Mouse (Mus musculus): ENCODE data around the gene Arl16. TPM values are rescaled to one million over a fixed set of nuclear protein-coding genes. Genes with fewer than 3 reads are reported as not detected.

Gene Arl16
- polyA plus RNA-seq, 1 experiment: 5.5 TPM

DNA sequence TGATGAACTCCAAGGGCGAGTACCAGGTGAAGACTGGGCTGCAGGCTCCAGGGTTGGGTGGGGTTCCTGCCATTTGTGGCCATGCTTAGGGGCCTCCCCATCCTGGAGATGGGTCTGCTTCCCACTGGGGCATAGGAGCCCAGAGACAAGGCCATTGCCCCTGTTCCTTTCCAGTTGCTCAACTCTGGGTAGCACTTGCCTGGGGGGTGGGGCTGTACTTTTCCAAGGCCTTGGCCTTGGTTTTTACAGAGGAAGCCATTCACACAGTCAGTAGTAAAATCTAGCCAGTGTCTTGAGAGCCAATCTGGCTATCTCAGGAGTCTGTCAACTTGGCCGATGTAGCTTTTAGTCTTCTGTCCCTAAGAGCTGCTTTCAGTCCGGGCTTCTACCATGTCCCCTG lies 30.0 kb upstream of the Arl16 start:
- Histone ChIP-seq H3K4me3 (replicated peaks; ENCODE audit: control insufficient read depth, low read depth, low read length) (no peak overlapping the region), H3K4me1 (ENCODE audit: control insufficient read depth, insufficient read depth, low read length) (no peaks in the 10 kb centered on the region; the same call in 1 of the 2 replicates), H3K27ac (ENCODE audit: control insufficient read depth, insufficient read depth, low read depth, low read length, poor library complexity) (no peak overlapping the region)
- TF ChIP-seq POLR2A (IDR thresholded peaks at IDR 0.05; ENCODE audit: borderline replicate concordance, control insufficient read depth, low read depth, low read length) (no peak), CTCF (IDR thresholded peaks at IDR 0.05; ENCODE audit: control insufficient read depth, insufficient read depth, low read length) (no peak)
- WGBS: 91% methylated on average over 3 of the region's 3 CpGs

GRCm38 (mm10) chr11:120493911-120494310 lies 26.5 kb upstream of the Arl16 start:
- TF ChIP-seq POLR2A (IDR thresholded peaks at IDR 0.05; ENCODE audit: borderline replicate concordance, control insufficient read depth, low read depth, low read length): no peak
- TF ChIP-seq CTCF (IDR thresholded peaks at IDR 0.05; ENCODE audit: control insufficient read depth, insufficient read depth, low read length): no peak
- 88% methylated on average over 3 of the region's 3 CpGs for WGBS
- Histone ChIP-seq H3K27ac (ENCODE audit: control insufficient read depth, insufficient read depth, low read depth, low read length, poor library complexity) (no peak overlapping the region), H3K4me3 (replicated peaks; ENCODE audit: control insufficient read depth, low read depth, low read length) (no peak overlapping the region), H3K4me1 (ENCODE audit: control insufficient read depth, insufficient read depth, low read length) (peaks cover 3% of the 10 kb centered on the region; the same call in 1 of the 2 replicates)

- peaks cover 3% of the 10 kb centered on the region; the same call in 1 of the 2 replicates for H3K4me1 ChIP-seq (ENCODE audit: control insufficient read depth, insufficient read depth, low read length)
- no peak overlapping the region for H3K27ac ChIP-seq (ENCODE audit: control insufficient read depth, insufficient read depth, low read depth, low read length, poor library complexity)
- no peak for TF ChIP-seq CTCF (IDR thresholded peaks at IDR 0.05; ENCODE audit: control insufficient read depth, insufficient read depth, low read length)
- TF ChIP-seq POLR2A (IDR thresholded peaks at IDR 0.05; ENCODE audit: borderline replicate concordance, control insufficient read depth, low read depth, low read length): no peak
- H3K4me3 ChIP-seq (replicated peaks; ENCODE audit: control insufficient read depth, low read depth, low read length): no peak overlapping the region
- WGBS: 68% methylated on average over 3 of the region's 3 CpGs
Measured at GRCm38 (mm10) chr11:120493351-120493750, 25.9 kb upstream of the Arl16 start.

- no peak for TF ChIP-seq POLR2A (IDR thresholded peaks at IDR 0.05; ENCODE audit: borderline replicate concordance, control insufficient read depth, low read depth, low read length)
- no peak for TF ChIP-seq CTCF (IDR thresholded peaks at IDR 0.05; ENCODE audit: control insufficient read depth, insufficient read depth, low read length)
- peaks cover 3% of the 10 kb centered on the region; the same call in 1 of the 2 replicates for H3K4me1 ChIP-seq (ENCODE audit: control insufficient read depth, insufficient read depth, low read length)
- H3K27ac ChIP-seq (ENCODE audit: control insufficient read depth, insufficient read depth, low read depth, low read length, poor library complexity): no peak overlapping the region
- H3K4me3 ChIP-seq (replicated peaks; ENCODE audit: control insufficient read depth, low read depth, low read length): no peak overlapping the region
- 36% methylated on average over 3 of the region's 3 CpGs for WGBS
Measured at GRCm38 (mm10) chr11:120492878-120493203, 25.4 kb upstream of the Arl16 start.

DNA sequence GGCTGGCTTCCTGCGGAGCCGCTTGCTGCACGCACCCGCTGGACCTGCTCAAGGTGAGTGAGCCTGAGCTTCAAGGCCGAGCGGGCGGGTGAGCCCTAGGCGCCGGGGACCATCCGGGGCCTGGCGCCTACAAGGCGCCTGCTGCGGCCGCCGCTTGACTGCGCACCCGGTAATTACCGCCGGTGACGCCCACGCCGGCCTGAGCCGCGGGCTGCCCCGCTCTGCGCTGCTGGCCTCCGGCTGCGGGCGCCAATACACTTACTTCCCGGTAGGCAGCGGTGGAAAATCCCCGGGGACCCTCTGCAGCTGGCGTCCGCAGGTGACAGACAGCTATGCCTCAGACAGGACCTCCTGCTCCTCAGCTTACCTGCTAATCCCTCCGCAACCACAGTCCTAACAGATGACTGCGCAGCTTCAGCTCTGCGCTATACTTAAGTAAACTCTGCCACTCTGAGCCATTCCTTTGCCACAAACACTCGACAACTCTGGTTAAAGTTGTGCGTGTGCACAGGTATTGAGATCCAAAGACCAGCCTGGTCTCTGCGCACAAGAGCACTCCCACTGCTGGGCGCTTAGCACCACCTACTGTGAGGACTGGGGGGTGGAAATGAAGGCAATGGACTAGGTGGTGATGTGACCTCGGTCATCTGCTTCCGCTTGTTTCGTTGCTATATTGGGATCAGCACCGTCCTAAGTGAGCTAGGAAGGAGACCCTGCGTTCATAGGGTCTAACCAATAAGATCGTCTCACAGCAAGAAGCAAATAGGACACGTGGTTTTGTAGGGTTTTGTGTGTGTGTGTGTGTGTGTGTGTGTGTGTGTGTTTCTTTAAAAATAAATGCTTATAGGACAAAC lies 24.8 kb upstream of the Arl16 start:
- peak overlapping the region; percentile 93 for H3K4me3 ChIP-seq (replicated peaks; ENCODE audit: control insufficient read depth, low read depth, low read length)
- WGBS: under 1% methylated on average over 48 of the region's 48 CpGs
- peak overlapping the region; percentile 70; the same call in 1 of the 2 replicates for H3K27ac ChIP-seq (ENCODE audit: control insufficient read depth, insufficient read depth, low read depth, low read length, poor library complexity)
- H3K4me1 ChIP-seq (ENCODE audit: control insufficient read depth, insufficient read depth, low read length): peaks cover 3% of the 10 kb centered on the region; the same call in 1 of the 2 replicates
- TF ChIP-seq CTCF (IDR thresholded peaks at IDR 0.05; ENCODE audit: control insufficient read depth, insufficient read depth, low read length): peak; percentile 46; the same call in 1 of the 2 replicates
- TF ChIP-seq POLR2A (IDR thresholded peaks at IDR 0.05; ENCODE audit: borderline replicate concordance, control insufficient read depth, low read depth, low read length): no peak

- peak within 1 kb of the TSS; percentile 93 for H3K4me3 ChIP-seq (replicated peaks; ENCODE audit: control insufficient read depth, low read depth, low read length)
- H3K27ac ChIP-seq (ENCODE audit: control insufficient read depth, insufficient read depth, low read depth, low read length, poor library complexity): peak within 1 kb of the TSS; percentile 70; the same call in 1 of the 2 replicates
- under 1% methylated on average over 35 of the region's 35 CpGs for WGBS
- H3K4me1 ChIP-seq (ENCODE audit: control insufficient read depth, insufficient read depth, low read length): peaks cover 3% of the 10 kb centered on the region; the same call in 1 of the 2 replicates
- TF ChIP-seq POLR2A (IDR thresholded peaks at IDR 0.05; ENCODE audit: borderline replicate concordance, control insufficient read depth, low read depth, low read length) (peak; percentile 77), CTCF (IDR thresholded peaks at IDR 0.05; ENCODE audit: control insufficient read depth, insufficient read depth, low read length) (no peak)
Measured at GRCm38 (mm10) chr11:120491317-120492023, 24.1 kb upstream of the Arl16 start, which contains the start of gene Slc25a10. Slc25a10 (plus strand) TSS chr11:120491840.

DNA sequence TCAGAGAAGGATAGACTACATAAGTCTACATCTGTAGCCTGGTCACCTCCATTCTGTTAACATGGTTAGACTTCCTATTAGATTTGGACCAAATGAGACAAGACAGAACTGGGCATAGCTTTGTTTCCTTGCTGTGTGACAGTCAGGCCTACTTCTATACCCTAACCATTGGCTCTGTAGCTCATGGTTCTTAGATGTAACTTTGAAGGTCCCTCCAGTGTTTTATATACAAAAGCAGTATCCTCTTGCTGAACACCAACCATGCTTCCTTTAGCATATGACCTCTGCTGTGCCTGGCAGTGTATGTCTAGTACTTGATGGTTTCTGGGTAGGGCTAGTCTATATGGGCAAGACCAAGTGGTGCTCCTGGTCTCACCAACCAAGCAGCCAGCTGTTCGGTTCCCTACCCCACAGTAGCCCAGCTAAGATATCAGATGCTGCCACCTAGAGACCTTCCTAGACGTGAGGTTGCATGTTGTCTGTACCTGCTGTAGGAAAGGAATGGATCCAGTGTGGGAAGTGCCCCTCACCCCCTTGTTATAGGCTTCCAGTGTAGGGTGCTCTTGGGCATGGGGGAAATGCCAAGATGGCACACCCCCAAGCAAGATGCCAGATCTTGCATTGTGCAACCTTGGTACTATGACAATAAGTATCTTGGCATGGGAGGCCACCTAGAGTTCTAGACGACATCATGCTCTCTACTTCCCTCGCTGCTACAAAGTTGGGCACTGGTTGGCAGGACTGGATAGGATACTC lies 23.1 kb upstream of the Arl16 start:
- Histone ChIP-seq H3K4me1 (ENCODE audit: control insufficient read depth, insufficient read depth, low read length) (peaks cover 3% of the 10 kb centered on the region; the same call in 1 of the 2 replicates), H3K27ac (ENCODE audit: control insufficient read depth, insufficient read depth, low read depth, low read length, poor library complexity) (no peak overlapping the region), H3K4me3 (replicated peaks; ENCODE audit: control insufficient read depth, low read depth, low read length) (no peak overlapping the region)
- no peak for TF ChIP-seq POLR2A (IDR thresholded peaks at IDR 0.05; ENCODE audit: borderline replicate concordance, control insufficient read depth, low read depth, low read length)
- no peak for TF ChIP-seq CTCF (IDR thresholded peaks at IDR 0.05; ENCODE audit: control insufficient read depth, insufficient read depth, low read length)
- 32% methylated on average over 4 of the region's 4 CpGs for WGBS

Data from bone marrow, adult 2 months (tissue).